Mouse (Mus musculus): Measurements from ENCODE around the gene Traf7.

DNA sequence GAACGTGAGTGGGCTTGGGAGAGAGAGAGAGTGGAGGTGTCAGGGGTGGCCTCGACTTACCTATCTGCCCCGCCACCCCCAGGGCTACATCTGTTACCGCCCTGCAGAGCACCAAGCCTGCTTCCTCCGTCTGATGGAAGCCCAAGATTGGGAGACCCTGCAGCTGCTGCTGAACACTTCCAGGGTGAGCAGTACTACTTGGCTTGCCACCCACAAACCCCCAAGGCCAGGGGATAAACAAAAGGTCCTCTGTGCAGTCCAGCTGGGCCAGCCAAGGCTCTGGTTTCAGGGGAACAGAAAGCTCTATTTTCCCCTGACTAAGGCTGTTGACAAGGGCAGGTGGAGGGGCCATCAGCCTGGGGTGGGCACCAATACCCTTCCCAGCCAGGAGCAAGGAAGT, 53.2 kb downstream of the Traf7 start:
- no peak for TF ChIP-seq CTCF (IDR thresholded peaks at IDR 0.05 in 2 of 3, conservative IDR thresholded peaks at IDR 0.05 in 1 of 3; ENCODE audit: control insufficient read depth in 1 of 3, insufficient read depth in 1 of 3, low read depth in 2 of 3, low read length in 3 of 3, poor library complexity in 1 of 3, severe bottlenecking in 1 of 3)
- no peak for TF ChIP-seq TAL1 (IDR thresholded peaks at IDR 0.05; ENCODE audit: low read length)
- TF ChIP-seq MAX (IDR thresholded peaks at IDR 0.05; ENCODE audit: low read length) = no peak
- no peak for TF ChIP-seq EP300 (IDR thresholded peaks at IDR 0.05; ENCODE audit: low read depth in 1 of 2, low read length in 2 of 2)
- no peak for TF ChIP-seq MYC (IDR thresholded peaks at IDR 0.05; ENCODE audit: low read depth, low read length)
- no peak for TF ChIP-seq TBP (IDR thresholded peaks at IDR 0.05; ENCODE audit: low read depth, low read length)
- TF ChIP-seq ETS1 (IDR thresholded peaks at IDR 0.05; ENCODE audit: low read depth, low read length) = no peak
